Mouse (Mus musculus): ENCODE data around the gene Atp2a2. TPM values are rescaled to one million over a fixed set of nuclear protein-coding genes. Genes with fewer than 3 reads are reported as not detected.

Atp2a2 gene
- polyA plus RNA-seq, 1 experiment: 57.0 TPM

- Histone ChIP-seq H3K27ac (ENCODE audit: insufficient read depth, low read depth, low read length) (no peak overlapping the region), H3K4me3 (ENCODE audit: insufficient read depth, low read length) (no peak overlapping the region)
Measured at GRCm38 (mm10) chr5:122511405-122511804, 9.4 kb upstream of the Atp2a2 start.

DNA sequence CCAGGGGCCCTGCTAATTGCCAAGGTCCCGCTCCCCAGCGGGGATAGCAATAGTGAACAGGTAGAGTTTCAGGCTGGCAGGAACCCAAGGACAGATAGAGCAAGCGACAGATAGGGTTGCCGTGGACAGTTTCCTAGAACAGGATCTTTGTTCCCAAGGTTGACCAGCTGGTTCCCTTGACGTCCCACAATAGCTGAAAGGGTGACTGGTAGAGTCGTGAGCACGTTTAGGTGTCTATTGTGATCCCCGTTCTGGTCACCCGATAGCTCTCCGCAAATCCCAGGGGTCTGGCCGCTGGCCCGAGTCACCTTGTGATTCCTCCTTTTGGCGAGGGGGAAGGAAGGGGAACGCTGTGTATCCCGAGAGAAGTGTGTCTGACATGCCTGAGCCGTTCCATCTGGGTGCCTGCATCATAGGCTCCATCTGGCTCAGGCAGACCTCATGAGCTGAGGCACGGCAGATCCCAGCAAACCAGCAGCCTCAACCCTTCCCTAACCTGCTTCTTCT lies 8.7 kb upstream of the Atp2a2 start:
- H3K4me3 ChIP-seq (ENCODE audit: insufficient read depth, low read length): no peak overlapping the region
- TF ChIP-seq CTCF (IDR thresholded peaks at IDR 0.05; ENCODE audit: low read depth, low read length) (no peak), POLR2A (IDR thresholded peaks at IDR 0.05; ENCODE audit: borderline replicate concordance, low read depth, low read length) (no peak)
- H3K27ac ChIP-seq (ENCODE audit: insufficient read depth, low read depth, low read length): no peak overlapping the region
- H3K4me1 ChIP-seq (ENCODE audit: control insufficient read depth, insufficient read depth, low read length): peaks cover 15% of the 10 kb centered on the region

More at GRCm38 (mm10) chr5:122511405-122511804, 9.4 kb upstream of the Atp2a2 start:
- peaks cover 19% of the 10 kb centered on the region for H3K4me1 ChIP-seq (ENCODE audit: control insufficient read depth, insufficient read depth, low read length)
- TF ChIP-seq CTCF (IDR thresholded peaks at IDR 0.05; ENCODE audit: low read depth, low read length) (no peak), POLR2A (IDR thresholded peaks at IDR 0.05; ENCODE audit: borderline replicate concordance, low read depth, low read length) (no peak)

DNA sequence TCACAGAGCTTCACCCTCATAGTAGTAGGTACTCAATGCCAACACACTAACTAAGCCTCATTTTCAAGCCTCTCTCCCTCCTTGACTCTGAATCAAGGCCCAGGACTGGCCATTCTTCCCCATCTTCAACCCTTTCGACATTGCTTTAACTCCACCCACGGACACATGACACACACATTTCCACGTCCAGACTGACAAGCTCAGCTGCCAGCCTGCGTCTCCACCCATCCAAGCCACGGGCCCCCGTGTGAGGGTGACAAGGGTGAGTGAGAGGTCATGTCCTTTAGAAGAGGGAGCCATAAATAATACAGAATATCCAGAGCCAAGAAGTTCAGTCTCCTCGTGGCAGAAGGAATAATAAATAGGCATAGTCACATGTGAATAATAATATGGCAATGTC lies 7.6 kb upstream of the Atp2a2 start:
- H3K4me3 ChIP-seq (ENCODE audit: insufficient read depth, low read length): no peak overlapping the region
- H3K4me1 ChIP-seq (ENCODE audit: control insufficient read depth, insufficient read depth, low read length): peaks cover 15% of the 10 kb centered on the region
- TF ChIP-seq POLR2A (IDR thresholded peaks at IDR 0.05; ENCODE audit: borderline replicate concordance, low read depth, low read length) (no peak), CTCF (IDR thresholded peaks at IDR 0.05; ENCODE audit: low read depth, low read length) (no peak)
- no peak overlapping the region for H3K27ac ChIP-seq (ENCODE audit: insufficient read depth, low read depth, low read length)

DNA sequence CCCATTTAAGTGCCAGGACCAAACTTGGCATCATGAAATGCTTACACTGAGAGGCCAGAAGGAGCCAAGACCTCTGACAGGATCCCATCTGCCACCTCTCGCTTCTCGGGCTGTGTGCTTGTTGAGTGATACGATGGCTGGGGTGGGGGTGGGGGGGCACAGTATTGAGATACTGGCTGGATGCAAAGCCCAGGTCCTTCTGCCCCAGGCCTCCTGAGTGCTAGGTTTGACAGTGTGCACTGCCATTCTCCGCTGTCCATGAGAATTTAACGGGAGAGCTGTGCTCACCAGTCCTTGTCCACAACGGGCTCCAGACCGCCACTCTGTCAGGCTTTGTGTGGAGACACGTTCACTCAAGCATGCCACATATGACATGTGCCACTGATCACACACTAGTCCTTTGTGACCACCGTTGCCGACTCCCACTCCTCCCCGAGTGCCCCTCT lies 6.9 kb upstream of the Atp2a2 start:
- TF ChIP-seq POLR2A (IDR thresholded peaks at IDR 0.05; ENCODE audit: borderline replicate concordance, low read depth, low read length) (no peak), CTCF (IDR thresholded peaks at IDR 0.05; ENCODE audit: low read depth, low read length) (no peak)
- H3K27ac ChIP-seq (ENCODE audit: insufficient read depth, low read depth, low read length): no peak overlapping the region
- H3K4me3 ChIP-seq (ENCODE audit: insufficient read depth, low read length): no peak overlapping the region
- peaks cover 12% of the 10 kb centered on the region for H3K4me1 ChIP-seq (ENCODE audit: control insufficient read depth, insufficient read depth, low read length)

- H3K27ac ChIP-seq (ENCODE audit: insufficient read depth, low read depth, low read length): no peak overlapping the region
- TF ChIP-seq POLR2A (IDR thresholded peaks at IDR 0.05; ENCODE audit: borderline replicate concordance, low read depth, low read length) (no peak), CTCF (IDR thresholded peaks at IDR 0.05; ENCODE audit: low read depth, low read length) (no peak)
- H3K4me3 ChIP-seq (ENCODE audit: insufficient read depth, low read length): no peak overlapping the region
- peaks cover 15% of the 10 kb centered on the region for H3K4me1 ChIP-seq (ENCODE audit: control insufficient read depth, insufficient read depth, low read length)
Measured at GRCm38 (mm10) chr5:122507396-122507795, 5.4 kb upstream of the Atp2a2 start.

- Histone ChIP-seq H3K4me1 (ENCODE audit: control insufficient read depth, insufficient read depth, low read length) (peaks cover 12% of the 10 kb centered on the region), H3K27ac (ENCODE audit: insufficient read depth, low read depth, low read length) (no peak overlapping the region), H3K4me3 (ENCODE audit: insufficient read depth, low read length) (no peak overlapping the region)
- TF ChIP-seq POLR2A (IDR thresholded peaks at IDR 0.05; ENCODE audit: borderline replicate concordance, low read depth, low read length) (no peak), CTCF (IDR thresholded peaks at IDR 0.05; ENCODE audit: low read depth, low read length) (no peak)
Measured at GRCm38 (mm10) chr5:122506462-122506861, 4.4 kb upstream of the Atp2a2 start.

GRCm38 (mm10) chr5:122505554-122505953 lies 3.5 kb upstream of the Atp2a2 start:
- TF ChIP-seq POLR2A (IDR thresholded peaks at IDR 0.05; ENCODE audit: borderline replicate concordance, low read depth, low read length): no peak
- no peak for TF ChIP-seq CTCF (IDR thresholded peaks at IDR 0.05; ENCODE audit: low read depth, low read length)
- no peak overlapping the region for H3K4me3 ChIP-seq (ENCODE audit: insufficient read depth, low read length)
- peaks cover 8% of the 10 kb centered on the region; the same call in 1 of the 2 replicates for H3K4me1 ChIP-seq (ENCODE audit: control insufficient read depth, insufficient read depth, low read length)
- H3K27ac ChIP-seq (ENCODE audit: insufficient read depth, low read depth, low read length): no peak overlapping the region

- peaks cover 5% of the 10 kb centered on the region; the same call in 1 of the 2 replicates for H3K4me1 ChIP-seq (ENCODE audit: control insufficient read depth, insufficient read depth, low read length)
- no peak overlapping the region for H3K4me3 ChIP-seq (ENCODE audit: insufficient read depth, low read length)
- H3K27ac ChIP-seq (ENCODE audit: insufficient read depth, low read depth, low read length): no peak overlapping the region
- TF ChIP-seq POLR2A (IDR thresholded peaks at IDR 0.05; ENCODE audit: borderline replicate concordance, low read depth, low read length) (no peak), CTCF (IDR thresholded peaks at IDR 0.05; ENCODE audit: low read depth, low read length) (no peak)
Measured at GRCm38 (mm10) chr5:122503760-122504119, 1.7 kb upstream of the Atp2a2 start.

DNA sequence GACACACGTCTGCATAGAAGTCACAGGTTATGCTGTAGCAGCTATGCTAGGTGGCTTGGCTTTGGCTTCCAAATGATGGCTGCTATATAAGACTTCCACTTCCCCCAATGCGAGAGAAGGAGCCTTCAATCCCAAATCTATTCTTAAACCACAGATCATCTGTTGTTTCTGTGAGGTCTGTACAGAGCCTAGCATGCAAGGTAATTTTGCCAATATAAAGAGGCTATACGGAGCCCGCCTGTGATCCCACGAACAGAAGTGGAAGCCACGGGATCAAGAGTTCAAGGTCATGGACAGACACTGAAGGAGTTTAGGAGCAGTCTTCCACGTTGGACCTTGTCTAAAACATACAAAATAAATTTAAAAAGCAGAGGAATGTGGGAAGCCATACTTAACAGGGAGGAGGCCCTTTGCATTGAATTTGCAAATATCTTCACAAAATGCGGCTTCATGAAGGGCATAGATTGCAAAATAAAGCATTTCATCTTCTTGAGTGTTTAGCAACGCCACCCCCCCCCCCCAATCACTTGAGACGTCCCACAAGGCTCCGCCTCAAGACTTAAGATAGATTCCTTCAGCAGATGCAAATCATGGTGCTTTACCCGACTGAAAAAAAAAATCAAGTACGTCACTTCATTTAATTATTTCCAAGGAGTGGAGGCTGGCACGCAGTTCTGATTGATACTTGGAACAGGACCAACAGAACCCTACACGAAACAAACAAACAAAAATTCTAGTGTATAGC lies 1.2 kb upstream of the Atp2a2 start:
- peaks cover 8% of the 10 kb centered on the region for H3K4me1 ChIP-seq (ENCODE audit: control insufficient read depth, insufficient read depth, low read length)
- peak overlapping the region; percentile 88 for H3K4me3 ChIP-seq (ENCODE audit: insufficient read depth, low read length)
- TF ChIP-seq CTCF (IDR thresholded peaks at IDR 0.05; ENCODE audit: low read depth, low read length): no peak
- TF ChIP-seq POLR2A (IDR thresholded peaks at IDR 0.05; ENCODE audit: borderline replicate concordance, low read depth, low read length): no peak
- H3K27ac ChIP-seq (ENCODE audit: insufficient read depth, low read depth, low read length): no peak overlapping the region

Data from bone marrow macrophage, adult 2 months (primary cell).